Mouse (Mus musculus): ENCODE results near the gene Ctsw.
A peak's percentile ranks its signal among the peaks of the same experiment; 100 is the strongest.

Ctsw gene

GRCm38 (mm10) chr19:5463212-5463611, 5.1 kb downstream of the Ctsw start:
- no peak for DNase-seq (ENCODE audit: low read depth)

GRCm38 (mm10) chr19:5461411-5461810, 6.9 kb downstream of the Ctsw start:
- DNase-seq (ENCODE audit: low read depth) = no peak

- peak; percentile 88 for DNase-seq (ENCODE audit: low read depth)
These were observed 7.8 kb downstream of the Ctsw start, which contains the start of gene Fibp for GRCm38 (mm10) chr19:5460465-5460911. Gene Fibp, plus strand, starts transcription at chr19:5460615.

- no peak for DNase-seq (ENCODE audit: low read depth)
These were observed 8.4 kb downstream of the Ctsw start for GRCm38 (mm10) chr19:5459896-5460295.

GRCm38 (mm10) chr19:5459019-5459418, 9.3 kb downstream of the Ctsw start:
- no peak for DNase-seq (ENCODE audit: low read depth)

GRCm38 (mm10) chr19:5457746-5458442, 10.4 kb downstream of the Ctsw start, which contains the start of gene Ccdc85b:
Gene Ccdc85b, minus strand, starts transcription at chr19:5457894.
- no peak for DNase-seq (ENCODE audit: low read depth)

GRCm38 (mm10) chr19:5456922-5457745, 11.2 kb downstream of the Ctsw start:
- peak; percentile 94 for DNase-seq (ENCODE audit: low read depth)

GRCm38 (mm10) chr19:5456241-5456921, 11.9 kb downstream of the Ctsw start:
- DNase-seq (ENCODE audit: low read depth) = no peak

GRCm38 (mm10) chr19:5455568-5455967, 12.7 kb downstream of the Ctsw start:
- DNase-seq (ENCODE audit: low read depth) = no peak

- no peak for DNase-seq (ENCODE audit: low read depth)
These were observed 13.3 kb downstream of the Ctsw start for GRCm38 (mm10) chr19:5455037-5455436.

GRCm38 (mm10) chr19:5451766-5452165, 16.5 kb downstream of the Ctsw start:
- no peak for DNase-seq (ENCODE audit: low read depth)

GRCm38 (mm10) chr19:5449673-5450072, 18.6 kb downstream of the Ctsw start:
- no peak for DNase-seq (ENCODE audit: low read depth)

GRCm38 (mm10) chr19:5448354-5449150, 19.8 kb downstream of the Ctsw start:
- DNase-seq (ENCODE audit: low read depth) = peak; percentile 47

GRCm38 (mm10) chr19:5447515-5448353, 20.6 kb downstream of the Ctsw start, which contains the start of gene Fosl1:
Gene Fosl1, plus strand, starts transcription at chr19:5447547.
- peak; percentile 92 for DNase-seq (ENCODE audit: low read depth)

- no peak for DNase-seq (ENCODE audit: low read depth)
These were observed 22.6 kb downstream of the Ctsw start for GRCm38 (mm10) chr19:5445747-5446146.

GRCm38 (mm10) chr19:5444954-5445353, 23.4 kb downstream of the Ctsw start:
- DNase-seq (ENCODE audit: low read depth) = no peak

GRCm38 (mm10) chr19:5444371-5444908, 23.9 kb downstream of the Ctsw start:
- DNase-seq (ENCODE audit: low read depth) = no peak

GRCm38 (mm10) chr19:5433951-5434350, 34.4 kb downstream of the Ctsw start:
- no peak for DNase-seq (ENCODE audit: low read depth)

- peak; percentile 80 for DNase-seq (ENCODE audit: low read depth)
These were observed 35.1 kb downstream of the Ctsw start for GRCm38 (mm10) chr19:5432992-5433852.
